Mouse (Mus musculus): ENCODE results near the gene Zdhhc18. TPM values are rescaled to one million over a fixed set of nuclear protein-coding genes. Genes with fewer than 3 reads are reported as not detected.

Gene Zdhhc18
- polyA plus RNA-seq, 1 experiment = 4.5 TPM

DNA sequence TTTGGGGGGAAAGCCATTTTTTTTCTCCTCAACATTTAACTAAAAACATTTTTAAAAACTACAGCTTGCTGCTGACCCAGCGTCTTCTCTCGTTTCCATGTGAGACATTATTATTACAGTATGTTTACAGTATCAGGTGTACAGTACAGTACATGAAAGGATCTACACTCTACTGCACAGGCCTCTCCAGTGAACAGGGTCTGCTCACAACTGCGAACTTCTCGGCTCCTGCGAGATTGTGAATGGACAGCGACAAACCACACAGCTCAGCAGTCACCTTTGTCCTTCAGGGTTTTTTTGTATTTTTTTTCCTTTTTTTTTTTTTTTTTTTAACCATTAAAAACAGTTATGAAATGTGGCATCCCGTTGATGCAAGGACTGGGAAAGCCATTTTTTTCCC, 29.7 kb upstream of the Zdhhc18 start:
- no peaks in the 10 kb centered on the region; the same call in none of the 2 replicates for H3K36me3 ChIP-seq (ENCODE audit: control insufficient read depth, insufficient read depth, low read length)
- no peak overlapping the region for H3K4me3 ChIP-seq (ENCODE audit: control insufficient read depth, low read depth, low read length)
- TF ChIP-seq POLR2A (IDR thresholded peaks at IDR 0.05; ENCODE audit: control insufficient read depth, low read depth, low read length) (no peak), CTCF (IDR thresholded peaks at IDR 0.05; ENCODE audit: control insufficient read depth, insufficient read depth, insufficient replicate concordance, low read depth, low read length) (no peak)
- H3K4me1 ChIP-seq (ENCODE audit: control insufficient read depth, insufficient read depth, low read length) = peaks cover 7% of the 10 kb centered on the region
- H3K27me3 ChIP-seq (ENCODE audit: control insufficient read depth, insufficient read depth, low read length) = no peaks in the 10 kb centered on the region
- no peak overlapping the region for H3K27ac ChIP-seq (ENCODE audit: control insufficient read depth, insufficient read depth, low read depth, low read length)

DNA sequence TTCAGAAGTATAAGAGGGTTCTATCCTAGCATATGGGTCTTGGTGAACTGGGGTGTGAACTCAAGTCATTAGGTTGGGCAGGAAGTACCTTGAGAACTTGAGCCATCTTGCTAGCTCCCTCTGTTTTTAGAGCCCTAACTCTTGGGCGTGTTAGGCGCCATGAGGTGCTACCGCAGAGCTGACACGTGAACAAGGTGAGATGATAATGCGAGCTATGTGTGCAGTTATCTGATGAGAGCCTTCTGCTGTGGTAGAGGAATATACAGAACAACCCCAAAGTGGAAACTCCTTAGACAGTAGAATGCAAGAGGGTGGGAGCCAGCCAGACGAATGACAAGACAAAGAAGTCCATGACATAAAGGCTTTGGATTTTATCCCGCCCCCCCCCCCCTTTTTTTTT, 27.3 kb upstream of the Zdhhc18 start:
- Histone ChIP-seq H3K36me3 (ENCODE audit: control insufficient read depth, insufficient read depth, low read length) (no peaks in the 10 kb centered on the region; the same call in none of the 2 replicates), H3K4me1 (ENCODE audit: control insufficient read depth, insufficient read depth, low read length) (peaks cover 20% of the 10 kb centered on the region), H3K27me3 (ENCODE audit: control insufficient read depth, insufficient read depth, low read length) (no peaks in the 10 kb centered on the region), H3K27ac (ENCODE audit: control insufficient read depth, insufficient read depth, low read depth, low read length) (no peak overlapping the region), H3K4me3 (ENCODE audit: control insufficient read depth, low read depth, low read length) (no peak overlapping the region)
- TF ChIP-seq CTCF (IDR thresholded peaks at IDR 0.05; ENCODE audit: control insufficient read depth, insufficient read depth, insufficient replicate concordance, low read depth, low read length) = no peak
- TF ChIP-seq POLR2A (IDR thresholded peaks at IDR 0.05; ENCODE audit: control insufficient read depth, low read depth, low read length) = no peak

GRCm38 (mm10) chr4:133676189-133676588, 26.2 kb upstream of the Zdhhc18 start:
- Histone ChIP-seq H3K27ac (ENCODE audit: control insufficient read depth, insufficient read depth, low read depth, low read length) (no peak overlapping the region), H3K4me1 (ENCODE audit: control insufficient read depth, insufficient read depth, low read length) (peaks cover 24% of the 10 kb centered on the region), H3K4me3 (ENCODE audit: control insufficient read depth, low read depth, low read length) (no peak overlapping the region), H3K27me3 (ENCODE audit: control insufficient read depth, insufficient read depth, low read length) (no peaks in the 10 kb centered on the region), H3K36me3 (ENCODE audit: control insufficient read depth, insufficient read depth, low read length) (no peaks in the 10 kb centered on the region)
- TF ChIP-seq CTCF (IDR thresholded peaks at IDR 0.05; ENCODE audit: control insufficient read depth, insufficient read depth, insufficient replicate concordance, low read depth, low read length) (no peak), POLR2A (IDR thresholded peaks at IDR 0.05; ENCODE audit: control insufficient read depth, low read depth, low read length) (no peak)

- no peak overlapping the region for H3K27ac ChIP-seq (ENCODE audit: control insufficient read depth, insufficient read depth, low read depth, low read length)
- no peak for TF ChIP-seq CTCF (IDR thresholded peaks at IDR 0.05; ENCODE audit: control insufficient read depth, insufficient read depth, insufficient replicate concordance, low read depth, low read length)
- H3K4me1 ChIP-seq (ENCODE audit: control insufficient read depth, insufficient read depth, low read length) = peaks cover 24% of the 10 kb centered on the region
- no peak overlapping the region for H3K4me3 ChIP-seq (ENCODE audit: control insufficient read depth, low read depth, low read length)
- no peaks in the 10 kb centered on the region for H3K27me3 ChIP-seq (ENCODE audit: control insufficient read depth, insufficient read depth, low read length)
- H3K36me3 ChIP-seq (ENCODE audit: control insufficient read depth, insufficient read depth, low read length) = no peaks in the 10 kb centered on the region
These were observed 25.7 kb upstream of the Zdhhc18 start for GRCm38 (mm10) chr4:133675594-133676016.

DNA sequence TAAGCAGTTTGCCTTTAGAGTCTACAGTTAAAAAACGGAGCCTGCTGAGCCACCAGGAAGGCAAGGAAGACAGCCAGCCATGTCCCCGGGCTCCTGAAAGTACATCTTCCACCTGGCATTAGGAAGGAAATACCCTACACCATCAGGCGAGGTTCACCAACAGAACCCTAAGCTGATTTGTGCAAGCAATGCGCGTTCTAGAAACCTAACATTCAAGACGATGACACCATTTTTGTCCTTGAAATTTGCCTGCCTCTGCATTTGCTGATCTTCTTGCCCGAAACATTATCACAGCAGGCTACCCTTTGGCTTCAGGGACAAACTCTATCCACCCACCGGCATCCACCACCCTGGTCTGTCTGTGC, 24.4 kb upstream of the Zdhhc18 start:
- Histone ChIP-seq H3K4me3 (ENCODE audit: control insufficient read depth, low read depth, low read length) (no peak overlapping the region; the same call in 1 of the 2 replicates), H3K27me3 (ENCODE audit: control insufficient read depth, insufficient read depth, low read length) (no peaks in the 10 kb centered on the region), H3K36me3 (ENCODE audit: control insufficient read depth, insufficient read depth, low read length) (no peaks in the 10 kb centered on the region), H3K4me1 (ENCODE audit: control insufficient read depth, insufficient read depth, low read length) (peaks cover 24% of the 10 kb centered on the region), H3K27ac (ENCODE audit: control insufficient read depth, insufficient read depth, low read depth, low read length) (peak overlapping the region; percentile 98)
- TF ChIP-seq CTCF (IDR thresholded peaks at IDR 0.05; ENCODE audit: control insufficient read depth, insufficient read depth, insufficient replicate concordance, low read depth, low read length) (no peak), POLR2A (IDR thresholded peaks at IDR 0.05; ENCODE audit: control insufficient read depth, low read depth, low read length) (0 out of 2 replicates have a peak, but pooled peaks have one; percentile 27)

DNA sequence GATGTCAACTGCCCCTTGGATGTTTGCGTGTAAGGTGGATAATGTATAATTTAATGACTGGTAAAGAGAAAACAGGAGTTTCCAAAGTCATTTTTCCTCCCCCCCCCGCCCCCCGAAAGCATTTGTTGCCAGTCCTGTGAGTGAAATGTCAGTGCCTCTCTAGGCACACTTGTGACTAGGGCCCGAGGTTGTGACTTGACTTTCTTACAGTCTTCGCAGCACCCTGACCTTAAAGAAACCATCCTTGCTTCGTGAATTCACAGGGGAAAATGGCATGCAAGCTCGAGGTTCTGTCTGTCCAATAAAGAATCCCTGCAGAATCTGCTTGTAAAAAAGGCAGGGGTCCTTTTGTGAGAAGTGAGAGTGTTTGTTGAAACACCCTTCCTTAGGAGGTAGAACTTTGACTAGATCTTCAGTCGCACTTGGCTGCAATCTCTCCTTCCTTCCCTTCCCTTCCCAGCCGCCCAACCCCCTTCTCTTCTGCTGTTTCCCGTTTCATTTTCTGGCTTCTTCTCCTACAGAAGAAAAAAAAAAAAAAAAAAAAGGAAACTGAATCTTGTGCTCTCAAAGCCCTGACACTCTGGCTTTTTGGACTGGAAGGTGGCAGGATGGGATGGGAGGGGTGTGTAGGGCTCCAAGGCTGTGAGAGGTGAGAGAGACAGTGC, 23.8 kb upstream of the Zdhhc18 start:
- H3K27me3 ChIP-seq (ENCODE audit: control insufficient read depth, insufficient read depth, low read length) = no peaks in the 10 kb centered on the region
- H3K27ac ChIP-seq (ENCODE audit: control insufficient read depth, insufficient read depth, low read depth, low read length) = peak overlapping the region; percentile 98
- peak overlapping the region; percentile 99 for H3K4me3 ChIP-seq (ENCODE audit: control insufficient read depth, low read depth, low read length)
- peaks cover 24% of the 10 kb centered on the region for H3K4me1 ChIP-seq (ENCODE audit: control insufficient read depth, insufficient read depth, low read length)
- H3K36me3 ChIP-seq (ENCODE audit: control insufficient read depth, insufficient read depth, low read length) = no peaks in the 10 kb centered on the region
- TF ChIP-seq CTCF (IDR thresholded peaks at IDR 0.05; ENCODE audit: control insufficient read depth, insufficient read depth, insufficient replicate concordance, low read depth, low read length) (no peak), POLR2A (IDR thresholded peaks at IDR 0.05; ENCODE audit: control insufficient read depth, low read depth, low read length) (no peak)

DNA sequence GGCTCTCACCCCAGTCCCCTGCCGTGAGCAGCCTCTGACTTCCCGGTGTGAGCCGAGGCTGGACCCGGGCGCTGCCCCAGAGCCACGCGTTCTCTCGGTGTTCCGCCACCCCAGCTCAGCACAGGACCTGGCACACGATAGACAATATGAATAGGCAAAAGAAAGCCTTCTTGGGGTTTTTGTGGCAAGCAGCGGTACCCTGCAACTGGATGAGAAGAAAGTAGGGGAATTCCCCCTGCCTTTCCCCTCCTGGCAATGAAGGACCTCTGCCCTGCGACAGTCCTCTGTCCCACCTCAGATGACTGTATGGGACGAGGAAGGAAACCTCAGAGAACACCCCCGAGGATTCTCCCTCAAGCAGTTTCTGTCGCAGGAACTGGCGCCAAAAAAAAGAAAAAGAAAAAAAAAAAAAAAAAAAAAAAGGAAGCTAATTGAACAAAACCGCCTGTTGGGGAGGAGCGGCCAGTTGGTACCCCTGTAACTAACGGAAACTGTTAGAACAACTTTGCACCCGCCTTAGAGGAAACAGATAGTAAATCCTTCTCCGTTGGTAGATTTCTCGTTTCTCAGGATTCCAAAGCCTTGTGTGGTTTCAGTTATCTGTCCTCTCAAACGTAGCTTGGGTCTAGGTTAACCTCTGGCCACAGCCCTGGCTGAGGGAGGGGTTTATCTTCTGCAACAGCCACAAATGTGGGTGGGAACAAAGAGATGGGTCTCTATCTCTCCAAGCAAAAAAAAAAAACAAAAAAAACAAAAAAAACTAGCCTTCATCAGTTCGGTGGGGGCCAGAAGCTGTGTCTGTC, 23.1 kb upstream of the Zdhhc18 start:
- Histone ChIP-seq H3K4me1 (ENCODE audit: control insufficient read depth, insufficient read depth, low read length) (peaks cover 24% of the 10 kb centered on the region), H3K27ac (ENCODE audit: control insufficient read depth, insufficient read depth, low read depth, low read length) (peak overlapping the region; percentile 98), H3K36me3 (ENCODE audit: control insufficient read depth, insufficient read depth, low read length) (no peaks in the 10 kb centered on the region; the same call in 1 of the 2 replicates), H3K4me3 (ENCODE audit: control insufficient read depth, low read depth, low read length) (peak overlapping the region; percentile 99), H3K27me3 (ENCODE audit: control insufficient read depth, insufficient read depth, low read length) (no peaks in the 10 kb centered on the region)
- TF ChIP-seq CTCF (IDR thresholded peaks at IDR 0.05; ENCODE audit: control insufficient read depth, insufficient read depth, insufficient replicate concordance, low read depth, low read length) = no peak
- TF ChIP-seq POLR2A (IDR thresholded peaks at IDR 0.05; ENCODE audit: control insufficient read depth, low read depth, low read length) = no peak; the same call in 1 of the 2 replicates

Measured in testis, adult 2 months (tissue).